Mouse (Mus musculus): Measurements from ENCODE around the gene Lctl. TPM values are rescaled to one million over a fixed set of nuclear protein-coding genes. Genes with fewer than 3 reads are reported as not detected.
"Not testable (repeated sequence)": the region's sequence is repeated elsewhere in the genome, so short reads cannot be mapped to it uniquely, and the experiment has no call there.

Gene Lctl
- polyA plus RNA-seq, 1 experiment from 2014 or later: 0.15 TPM

GRCm38 (mm10) chr9:64122601-64123000 is 5.7 kb downstream of the Lctl start:
- Histone ChIP-seq H3K27me3 (replicated peaks) (no peaks in the 10 kb centered on the region), H3K27ac (no peak overlapping the region), H3K9ac (no peak overlapping the region), H3K4me3 (replicated peaks) (no peak overlapping the region), H3K4me1 (replicated peaks) (no peaks in the 10 kb centered on the region; the same call in 1 of the 2 replicates), H3K4me2 (replicated peaks) (no peak overlapping the region), H3K9me3 (no peaks in the 10 kb centered on the region), H3K36me3 (no peaks in the 10 kb centered on the region)
- ATAC-seq: no peak
- 88% methylated on average over 10 of the region's 10 CpGs for WGBS

DNA sequence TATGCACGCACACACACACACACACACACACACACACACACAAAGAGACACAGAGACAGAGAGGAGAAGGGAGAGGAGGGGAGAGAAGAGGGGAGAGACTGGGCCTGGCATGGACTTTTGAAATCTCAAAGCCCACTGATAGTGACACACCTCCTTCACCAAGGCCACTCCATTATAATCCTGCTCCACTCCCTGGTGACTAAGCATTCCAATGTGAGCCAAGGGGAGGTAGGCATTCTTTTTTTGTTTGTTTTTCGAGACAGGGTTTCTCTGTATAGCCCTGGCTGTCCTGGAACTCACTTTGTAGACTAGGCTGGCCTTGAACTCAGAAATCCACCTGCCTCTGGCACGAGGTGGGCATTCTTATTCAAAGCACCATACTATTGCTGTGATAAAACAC is 7.9 kb downstream of the Lctl start:
- peak; percentile 56 for ATAC-seq
- H3K27me3 ChIP-seq (replicated peaks); H3K36me3 ChIP-seq; H3K27ac ChIP-seq; H3K4me1 ChIP-seq (replicated peaks); H3K9ac ChIP-seq; H3K4me3 ChIP-seq (replicated peaks); H3K4me2 ChIP-seq (replicated peaks); H3K9me3 ChIP-seq: not testable (repeated sequence)
- 66% methylated on average over 3 of the region's 3 CpGs for WGBS

DNA sequence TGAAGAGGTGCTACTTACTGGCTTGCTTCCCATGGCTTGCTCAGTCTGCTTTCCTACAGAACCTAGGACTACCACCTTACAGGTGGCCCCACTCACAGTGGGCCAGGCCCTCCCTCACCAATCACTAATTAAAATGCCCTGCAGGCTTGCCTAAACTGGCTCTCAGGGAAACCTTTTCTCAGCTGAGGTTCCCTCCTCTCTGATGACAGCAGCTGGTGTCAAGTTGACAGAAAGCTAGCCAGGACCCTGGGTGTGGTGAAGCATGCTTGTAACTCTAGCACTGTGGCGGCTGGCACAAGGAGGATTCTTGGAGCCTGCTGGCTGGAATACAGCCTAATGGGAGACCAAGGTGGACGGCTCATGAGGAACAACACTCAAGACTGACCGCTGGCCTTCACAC is 8.4 kb downstream of the Lctl start:
- Histone ChIP-seq H3K9ac (no peak overlapping the region), H3K9me3 (no peaks in the 10 kb centered on the region), H3K27ac (no peak overlapping the region), H3K4me3 (replicated peaks) (no peak overlapping the region), H3K4me1 (replicated peaks) (no peaks in the 10 kb centered on the region; the same call in 1 of the 2 replicates), H3K36me3 (no peaks in the 10 kb centered on the region), H3K27me3 (replicated peaks) (no peaks in the 10 kb centered on the region), H3K4me2 (replicated peaks) (no peak overlapping the region)
- WGBS: 68% methylated on average over 3 of the region's 3 CpGs
- peak; percentile 14; the same call in 1 of the 2 replicates for ATAC-seq

GRCm38 (mm10) chr9:64126121-64126520 is 9.2 kb downstream of the Lctl start:
- WGBS: 60% methylated on average over 12 of the region's 12 CpGs
- H3K27ac ChIP-seq: no peak overlapping the region

DNA sequence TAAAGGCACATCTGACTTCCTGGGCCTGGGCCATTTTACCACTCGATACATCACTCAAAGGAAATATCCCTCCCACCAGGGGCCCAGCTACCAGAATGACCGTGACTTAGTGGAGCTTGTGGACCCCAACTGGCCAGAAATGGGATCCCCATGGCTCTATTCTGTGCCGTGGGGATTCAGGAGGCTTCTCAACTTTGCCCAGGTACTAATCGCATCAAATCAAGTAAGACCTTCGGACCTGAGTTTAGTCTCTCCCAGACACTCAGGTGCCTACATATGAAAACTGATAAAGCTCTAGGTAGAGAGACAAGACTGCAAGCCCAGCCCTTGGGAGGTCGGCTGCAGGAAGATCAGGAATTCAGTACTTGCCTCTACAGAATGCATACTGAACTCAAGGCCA is 14.7 kb downstream of the Lctl start:
- Histone ChIP-seq H3K27me3 (replicated peaks) (no peaks in the 10 kb centered on the region), H3K9me3 (no peaks in the 10 kb centered on the region), H3K27ac (no peak overlapping the region), H3K4me1 (replicated peaks) (no peaks in the 10 kb centered on the region), H3K36me3 (0 out of 2 replicates have a peak, but pooled peaks cover 4% of the 10 kb centered on the region), H3K4me2 (replicated peaks) (no peak overlapping the region), H3K9ac (no peak overlapping the region), H3K4me3 (replicated peaks) (no peak overlapping the region)
- peak; percentile 71 for ATAC-seq
- 72% methylated on average over 6 of the region's 6 CpGs for WGBS

More at GRCm38 (mm10) chr9:64126121-64126520, 9.2 kb downstream of the Lctl start:
- no peaks in the 10 kb centered on the region for H3K27me3 ChIP-seq (replicated peaks)
- no peak overlapping the region for H3K4me3 ChIP-seq (replicated peaks)
- H3K4me2 ChIP-seq (replicated peaks): no peak overlapping the region
- H3K9me3 ChIP-seq: no peaks in the 10 kb centered on the region
- no peak overlapping the region for H3K9ac ChIP-seq
- H3K36me3 ChIP-seq: no peaks in the 10 kb centered on the region
- no peak for ATAC-seq
- no peaks in the 10 kb centered on the region for H3K4me1 ChIP-seq (replicated peaks)

GRCm38 (mm10) chr9:64138896-64139295 is 21.9 kb downstream of the Lctl start:
- H3K27me3 ChIP-seq (replicated peaks); H3K9me3 ChIP-seq; H3K9ac ChIP-seq; H3K4me3 ChIP-seq (replicated peaks); H3K4me1 ChIP-seq (replicated peaks); H3K36me3 ChIP-seq; H3K27ac ChIP-seq; H3K4me2 ChIP-seq (replicated peaks); ATAC-seq: not testable (repeated sequence)
- WGBS: 4% methylated on average over 6 of the region's 6 CpGs

DNA sequence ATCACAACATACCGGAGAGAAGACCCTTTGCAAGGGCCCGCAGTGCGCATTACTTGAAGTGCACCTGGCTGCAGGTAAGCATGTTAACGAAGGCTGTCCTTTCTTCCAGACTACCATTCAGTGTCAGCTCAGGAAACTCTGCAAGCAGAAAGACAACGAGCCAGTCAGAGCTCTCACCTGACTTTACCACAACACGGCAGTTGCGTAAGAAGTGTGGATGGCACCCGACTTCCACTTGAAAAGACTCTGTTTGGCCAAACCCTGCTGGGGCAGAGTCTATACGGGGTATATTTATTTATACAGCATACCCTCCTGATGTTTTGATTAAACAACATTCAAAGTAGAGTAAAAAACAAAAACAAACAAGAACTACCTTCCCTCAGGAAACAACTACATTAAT is 22.9 kb downstream of the Lctl start:
- no peaks in the 10 kb centered on the region for H3K9me3 ChIP-seq
- H3K27me3 ChIP-seq (replicated peaks): no peaks in the 10 kb centered on the region
- no peak for ATAC-seq
- peaks cover 4% of the 10 kb centered on the region; the same call in 1 of the 2 replicates for H3K36me3 ChIP-seq
- H3K27ac ChIP-seq: no peak overlapping the region
- H3K4me3 ChIP-seq (replicated peaks): no peak overlapping the region
- no peak overlapping the region for H3K9ac ChIP-seq
- H3K4me1 ChIP-seq (replicated peaks): no peaks in the 10 kb centered on the region
- 87% methylated on average over 9 of the region's 9 CpGs for whole genome bisulfite sequencing
- H3K4me2 ChIP-seq (replicated peaks): no peak overlapping the region

GRCm38 (mm10) chr9:64156641-64157040 is 39.7 kb downstream of the Lctl start:
- Histone ChIP-seq H3K4me3 (replicated peaks) (no peak overlapping the region), H3K27me3 (replicated peaks) (no peaks in the 10 kb centered on the region), H3K4me1 (replicated peaks) (no peaks in the 10 kb centered on the region), H3K9me3 (no peaks in the 10 kb centered on the region), H3K4me2 (replicated peaks) (no peak overlapping the region), H3K36me3 (peaks cover 24% of the 10 kb centered on the region; the same call in 1 of the 2 replicates), H3K9ac (no peak overlapping the region), H3K27ac (no peak overlapping the region)
- WGBS: 91% methylated on average over 1 of the region's 1 CpGs
- no peak for ATAC-seq

DNA sequence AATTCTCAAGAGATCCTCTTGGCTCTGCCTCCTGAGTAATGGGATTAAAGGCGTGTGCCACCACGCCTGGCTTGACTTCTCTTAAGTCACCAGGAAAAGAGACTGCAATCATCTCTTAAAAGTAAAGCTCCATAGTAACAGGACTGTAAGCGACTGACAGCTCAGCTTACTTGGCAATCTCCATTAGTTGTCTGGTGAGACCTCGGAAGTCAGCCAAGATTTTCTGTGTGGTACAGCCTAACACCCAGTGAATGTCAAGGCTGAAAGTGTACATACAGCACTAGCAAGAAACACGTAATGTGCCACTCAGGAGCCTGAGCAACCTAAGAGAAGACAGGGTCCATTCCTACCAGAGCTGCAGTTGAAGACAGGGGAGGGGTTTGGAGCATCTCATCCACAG is 43.5 kb downstream of the Lctl start:
- ATAC-seq: no peak
- H3K4me2 ChIP-seq (replicated peaks): no peak overlapping the region
- no peaks in the 10 kb centered on the region for H3K4me1 ChIP-seq (replicated peaks)
- H3K9me3 ChIP-seq: no peaks in the 10 kb centered on the region
- H3K27me3 ChIP-seq (replicated peaks): no peaks in the 10 kb centered on the region
- no peak overlapping the region for H3K4me3 ChIP-seq (replicated peaks)
- 85% methylated on average over 5 of the region's 5 CpGs for WGBS
- peaks cover 12% of the 10 kb centered on the region; the same call in 1 of the 2 replicates for H3K36me3 ChIP-seq
- no peak overlapping the region for H3K9ac ChIP-seq
- H3K27ac ChIP-seq: no peak overlapping the region

GRCm38 (mm10) chr9:64169967-64170366 is 53.0 kb downstream of the Lctl start:
- H3K4me1 ChIP-seq (replicated peaks); H3K27me3 ChIP-seq (replicated peaks); ATAC-seq; H3K4me3 ChIP-seq (replicated peaks); H3K9me3 ChIP-seq; H3K36me3 ChIP-seq; H3K4me2 ChIP-seq (replicated peaks); H3K27ac ChIP-seq; H3K9ac ChIP-seq: not testable (repeated sequence)
- 84% methylated on average over 3 of the region's 3 CpGs for WGBS

GRCm38 (mm10) chr9:64172145-64172815 is 55.3 kb downstream of the Lctl start:
- Histone ChIP-seq H3K9ac (peak overlapping the region; percentile 87), H3K4me1 (replicated peaks) (peaks cover 3% of the 10 kb centered on the region; the same call in 1 of the 2 replicates), H3K27ac (peak overlapping the region; percentile 91), H3K36me3 (peaks cover 25% of the 10 kb centered on the region), H3K27me3 (replicated peaks) (no peaks in the 10 kb centered on the region), H3K4me2 (replicated peaks) (peak overlapping the region; percentile 66), H3K4me3 (replicated peaks) (peak overlapping the region; percentile 83), H3K9me3 (no peaks in the 10 kb centered on the region)
- ATAC-seq: peak; percentile 70
- 2% methylated on average over 18 of the region's 18 CpGs for WGBS

DNA sequence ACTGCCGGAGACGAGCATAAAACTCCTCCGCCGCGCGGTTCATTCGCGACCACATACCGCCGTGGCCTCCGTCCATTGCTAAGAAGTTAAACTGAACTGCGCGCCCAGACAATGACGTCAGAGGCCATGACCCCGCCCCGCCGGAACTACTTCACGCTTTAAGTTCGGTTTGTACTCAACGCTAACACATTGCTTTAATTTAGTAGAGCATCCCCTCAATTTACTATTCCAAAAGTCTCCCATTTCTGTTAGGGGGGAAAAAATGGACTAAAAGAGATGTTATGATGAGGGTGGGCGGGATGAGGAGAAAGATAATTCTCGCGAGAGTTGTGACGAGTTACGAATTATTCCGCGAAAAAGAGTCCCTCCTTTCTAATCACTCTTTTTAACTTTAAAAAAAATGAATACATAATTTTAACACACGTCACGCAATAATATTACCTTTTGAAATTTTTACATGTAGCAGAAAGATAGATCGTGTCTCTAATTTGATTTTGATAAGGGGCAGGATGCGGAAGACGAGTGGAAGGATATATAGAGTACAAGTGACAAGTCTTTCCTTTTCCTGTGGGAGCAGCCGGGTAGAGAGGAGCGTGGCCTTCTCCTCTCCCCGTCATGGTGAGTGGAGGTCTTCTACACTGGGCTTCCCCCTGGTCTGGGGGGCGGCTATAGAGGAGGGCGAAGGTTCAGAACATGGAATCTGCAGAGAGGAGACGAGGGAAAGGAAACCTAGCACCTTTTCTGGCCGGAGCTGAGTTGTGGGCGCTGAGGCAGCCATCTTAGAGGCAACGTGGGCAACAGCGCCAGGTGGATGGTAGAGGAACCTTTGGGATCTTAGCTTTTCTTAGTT is 56.1 kb downstream of the Lctl start, which contains the start of the genes Zwilch and Rpl4:
Zwilch (minus strand) TSS at position 289 of the 850 bp plus-strand sequence.
Rpl4 (plus strand) TSS at position 560 of the 850 bp plus-strand sequence.
- H3K36me3 ChIP-seq: peaks cover 33% of the 10 kb centered on the region
- 0% methylated on average over 42 of the region's 42 CpGs for WGBS
- H3K4me3 ChIP-seq (replicated peaks): peak within 1 kb of the TSS; percentile 83
- no peaks in the 10 kb centered on the region for H3K9me3 ChIP-seq
- no peaks in the 10 kb centered on the region for H3K27me3 ChIP-seq (replicated peaks)
- peak within 1 kb of the TSS; percentile 87 for H3K9ac ChIP-seq
- peak within 1 kb of the TSS; percentile 66 for H3K4me2 ChIP-seq (replicated peaks)
- H3K27ac ChIP-seq: peak within 1 kb of the TSS; percentile 91
- ATAC-seq: peak; percentile 91
- H3K4me1 ChIP-seq (replicated peaks): peaks cover 3% of the 10 kb centered on the region; the same call in 1 of the 2 replicates

Data from intestine, embryonic 15.5 days (tissue).